In the genomic region with DNA sequence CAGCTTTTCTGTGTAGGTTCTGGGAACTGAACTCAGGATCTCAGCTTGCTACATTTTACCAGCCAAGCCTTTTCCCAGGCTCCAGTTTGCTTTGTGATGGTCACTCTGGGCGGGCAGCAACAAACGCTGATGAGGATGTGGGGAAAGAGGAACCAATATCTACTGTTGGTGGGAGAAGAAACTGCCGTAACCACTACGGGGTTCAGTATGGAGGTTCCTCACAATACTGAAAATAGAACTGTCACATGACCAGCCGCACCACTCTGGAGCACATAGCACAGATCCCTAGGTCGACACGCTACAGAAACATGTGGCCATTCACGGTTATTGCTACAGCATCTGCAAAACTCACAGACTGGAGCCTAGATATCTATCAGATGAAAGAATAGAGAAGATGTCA, we compare ENCODE assay signal across 9 mouse cellular contexts. TPM values are rescaled to one million over a fixed set of nuclear protein-coding genes. Genes with fewer than 3 reads are reported as not detected.
A peak's percentile ranks its signal among the peaks of the same experiment; 100 is the strongest.
DNase-seq lines count a peak whose midpoint lies in the region; TF ChIP-seq lines count a peak whose summit lies in the region.
"Had no signal": no experiment of that assay in that cellular context is flagged by ENCODE, and none has a peak within 500 bp of the region (broad histone marks: within the 10 kb centered on the region; RNA-seq: fewer than 3 reads in every experiment).

No protein-coding gene starts in this region.

- H3K4me1 ChIP-seq in cortical plate, adult 2 months (ENCODE audit: control insufficient read depth, insufficient read depth, low read length), result peaks cover 7% of the 10 kb centered on the region

- peak; percentile 67 for DNase-seq in layer of hippocampus, adult 9-11 months
- no peak for DNase-seq in layer of hippocampus, adult 18-20 months (ENCODE audit: low spot score in 2 of 2)
- peak; percentile 42 for DNase-seq in lung, postnatal 25 days (ENCODE audit: low spot score)
- DNase-seq in spleen, postnatal 36 days (ENCODE audit: low spot score in 2 of 2), result peak; percentile 64 to 70
- DNase-seq in layer of hippocampus, adult 11-12 months (ENCODE audit: low spot score), result no peak
- DNase-seq in right cerebral cortex, postnatal 36 days (ENCODE audit: low spot score in 2 of 2), result no peak
- DNase-seq in cerebellum, postnatal 14 days, result no peak

- no peak for TF ChIP-seq CTCF in cortical plate, adult 2 months (IDR thresholded peaks at IDR 0.05; ENCODE audit: extremely low read depth, insufficient read depth, low read length)

- peak overlapping the region; percentile 24 for H3K27ac ChIP-seq in cortical plate, adult 2 months (ENCODE audit: insufficient read depth, low read length)
- H3K27ac ChIP-seq: midbrain, embryonic 15.5 days had no signal

- no peak for TF ChIP-seq POLR2A in cortical plate, adult 2 months (IDR thresholded peaks at IDR 0.05; ENCODE audit: extremely low read depth, insufficient read depth, low read length)

- no peak overlapping the region for H3K4me3 ChIP-seq in cortical plate, adult 2 months (ENCODE audit: insufficient read depth, low read length)
- H3K4me3 ChIP-seq: midbrain, embryonic 15.5 days had no signal

RNA-seq across cellular contexts. Expression of gene Kras, which starts 57.2 kb away (rescaled TPM):
- 10 to 100 TPM; 72.4 to 81.0 TPM for total RNA-seq in layer of hippocampus, adult 18-20 months (2021)
- 45.5 and 46.3 TPM in 2 replicates for polyA plus RNA-seq in cortical plate, adult 2 months (2012; rRNA removed)

Comparison
In these comparisons a context has a peak if more than half of its experiments do, and no peak if none do; other contexts are left out.
1. DNase-seq: peak in layer of hippocampus, adult 9-11 months (single experiment), lung, postnatal 25 days (single experiment) and spleen, postnatal 36 days (2 of 2); none in layer of hippocampus, adult 18-20 months (0 of 2), layer of hippocampus, adult 11-12 months (single experiment), right cerebral cortex, postnatal 36 days (0 of 2) and cerebellum, postnatal 14 days (0 of 2).